Mouse (Mus musculus) heart, embryonic 10.5 days (tissue): ENCODE results near the gene Zfp239. TPM values are rescaled to one million over a fixed set of nuclear protein-coding genes. Genes with fewer than 3 reads are reported as not detected.
A peak's percentile ranks its signal among the peaks of the same experiment; 100 is the strongest.
"Not testable (repeated sequence)": the region's sequence is repeated elsewhere in the genome, so short reads cannot be mapped to it uniquely, and the experiment has no call there.

Source experiments
- DNase-seq: peaks from one replicate; pipeline ENCODE4 v3.0.0-alpha.2; 2017; ENCODE audit warnings: low spot score
- H3K27ac ChIP-seq: fragments of 300-500 bp; sonication (generic); 2 replicates; pipeline ENCODE4 v1.5.1; 2016; ENCODE audit warnings: mild to moderate bottlenecking
- H3K27me3 ChIP-seq: fragments of 300-500 bp; sonication (generic); 2 replicates; pipeline ENCODE4 v1.6.1; 2016; ENCODE audit warnings: mild to moderate bottlenecking; ENCODE audit not compliant: poor library complexity, insufficient read depth, severe bottlenecking
- H3K36me3 ChIP-seq: fragments of 300-500 bp; sonication (generic); 2 replicates; pipeline ENCODE4 v1.6.1; 2016; ENCODE audit warnings: mild to moderate bottlenecking, moderate library complexity
- H3K4me1 ChIP-seq: fragments of 300-500 bp; sonication (generic); 2 replicates; pipeline ENCODE4 v1.6.1; 2016; ENCODE audit warnings: mild to moderate bottlenecking
- H3K4me3 ChIP-seq: fragments of 300-500 bp; sonication (generic); 2 replicates; pipeline ENCODE4 v1.5.1; 2016; ENCODE audit warnings: mild to moderate bottlenecking, moderate library complexity
- H3K9me3 ChIP-seq: fragments of 300-500 bp; sonication (generic); 2 replicates; pipeline ENCODE4 v1.6.1; 2016; ENCODE audit warnings: mild to moderate bottlenecking, moderate library complexity
- WGBS: fragments of 180-500 bp; shearing (Covaris S2); methylation state at CpG from one replicate; pipeline ENCODE4 v1.1.7; 2016; 5-methylcytosine and 5-hydroxymethylcytosine counted together
- polyA plus RNA-seq: library from polyadenylated mRNA; unstranded; fragments of >200 nt; fragmentation: Nextera tagmentation; extraction: Ambion mirVana; gene quantifications from 2 replicates; pipeline ENCODE4 v1.2.1, GENCODE M21; 2016

The Zfp239 gene
- polyA plus RNA-seq, 1 experiment from 2014 or later, result 6.3 TPM

GRCm38 (mm10) chr6:117857990-117858389 lies 3.9 kb upstream of the Zfp239 start:
- Histone ChIP-seq H3K27ac (no peak overlapping the region), H3K4me3 (no peak overlapping the region), H3K9me3 (no peaks in the 10 kb centered on the region), H3K4me1 (peaks cover under 1% of the 10 kb centered on the region; the same call in 1 of the 2 replicates), H3K36me3 (no peaks in the 10 kb centered on the region), H3K27me3 (no peaks in the 10 kb centered on the region)
- WGBS, result 74% methylated on average over 1 of the region's 1 CpGs
- DNase-seq, result no peak

DNA sequence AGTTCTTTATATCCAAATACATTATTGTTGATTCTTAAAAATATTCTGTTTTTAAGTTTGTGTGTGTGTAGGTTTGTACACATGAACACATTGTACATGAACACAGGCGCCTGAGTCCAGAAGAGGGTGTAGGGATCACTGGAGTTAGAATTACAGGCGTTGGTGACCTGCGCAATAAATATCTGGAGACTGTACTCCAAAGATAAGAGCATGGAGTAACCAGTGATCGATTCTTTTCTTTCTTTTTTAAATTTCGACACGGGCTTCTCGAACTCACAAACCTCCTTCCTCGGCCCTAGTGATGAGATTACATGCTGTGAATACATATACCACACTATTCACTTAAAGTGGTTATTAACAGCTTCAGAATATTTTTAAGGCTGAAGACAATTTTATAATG lies 565 bp downstream of the Zfp239 start:
- WGBS, result 64% methylated on average over 8 of the region's 8 CpGs
- Histone ChIP-seq H3K4me3 (peak overlapping the region; percentile 83), H3K27ac (peak overlapping the region; percentile 88), H3K4me1 (peaks cover 6% of the 10 kb centered on the region; the same call in 1 of the 2 replicates), H3K9me3 (no peaks in the 10 kb centered on the region), H3K27me3 (no peaks in the 10 kb centered on the region), H3K36me3 (no peaks in the 10 kb centered on the region)
- DNase-seq, result no peak

DNA sequence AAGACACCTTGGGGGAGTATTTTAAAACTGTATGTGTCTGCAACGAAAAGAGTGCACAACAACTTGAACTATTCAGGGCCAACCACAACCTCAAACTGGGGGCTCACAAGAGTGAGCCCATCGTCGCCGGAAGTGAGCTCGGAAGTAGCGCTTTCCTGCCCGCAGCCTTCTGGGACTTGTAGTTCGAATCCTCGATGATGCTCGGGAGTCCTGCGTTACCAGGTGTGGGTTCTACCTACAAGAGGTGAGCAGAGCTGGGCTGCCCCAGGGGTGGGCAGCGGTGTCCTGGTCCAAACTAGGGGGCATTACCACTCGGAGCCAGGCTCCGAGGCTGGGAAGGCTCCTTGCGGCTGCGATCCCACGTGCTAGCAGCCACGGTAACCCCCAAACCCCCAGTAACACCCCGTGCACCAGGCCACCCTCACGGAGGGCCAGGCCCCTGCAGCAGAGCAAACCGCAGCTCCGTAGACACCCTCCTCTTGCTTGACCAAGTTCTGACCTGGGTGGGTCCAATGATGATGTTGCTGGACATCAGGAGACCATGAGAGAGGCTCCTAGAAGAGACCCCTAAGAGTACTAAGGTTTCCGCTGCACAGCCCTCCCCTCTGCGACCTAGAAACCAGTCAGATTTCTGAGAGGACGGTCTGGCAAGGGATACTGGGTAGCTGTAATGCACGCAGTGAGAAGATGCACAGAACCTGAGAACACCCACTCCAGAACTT lies 1.2 kb downstream of the Zfp239 start:
- Histone ChIP-seq H3K27ac (peak overlapping the region; percentile 88), H3K9me3 (no peaks in the 10 kb centered on the region), H3K27me3 (no peaks in the 10 kb centered on the region), H3K36me3 (no peaks in the 10 kb centered on the region), H3K4me1 (peaks cover 6% of the 10 kb centered on the region; the same call in 1 of the 2 replicates), H3K4me3 (peak overlapping the region; percentile 83)
- DNase-seq, result peak; percentile 91
- 3% methylated on average over 26 of the region's 26 CpGs for WGBS

DNA sequence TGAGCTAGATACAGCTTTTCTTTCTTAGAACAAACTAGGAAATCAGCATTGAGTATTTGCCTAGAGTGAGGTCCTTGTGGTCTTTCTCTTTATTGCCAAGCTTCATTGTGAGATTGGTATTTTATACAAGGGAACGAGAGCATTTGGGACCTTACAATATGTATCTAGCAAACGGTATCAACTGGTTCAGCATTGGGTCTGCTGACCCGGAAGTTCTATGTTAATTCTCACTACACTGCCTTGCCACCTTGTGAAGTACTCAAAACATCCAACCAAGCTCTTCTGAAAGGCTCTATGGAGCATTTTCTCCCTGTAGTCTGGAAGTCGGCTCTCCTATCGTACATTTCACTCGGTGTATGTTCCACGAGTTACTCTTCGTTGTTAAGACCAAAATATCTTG lies 1.9 kb downstream of the Zfp239 start:
- Histone ChIP-seq H3K4me3 (peak overlapping the region; percentile 83), H3K27ac (no peak overlapping the region)
- 91% methylated on average over 8 of the region's 8 CpGs for WGBS

DNA sequence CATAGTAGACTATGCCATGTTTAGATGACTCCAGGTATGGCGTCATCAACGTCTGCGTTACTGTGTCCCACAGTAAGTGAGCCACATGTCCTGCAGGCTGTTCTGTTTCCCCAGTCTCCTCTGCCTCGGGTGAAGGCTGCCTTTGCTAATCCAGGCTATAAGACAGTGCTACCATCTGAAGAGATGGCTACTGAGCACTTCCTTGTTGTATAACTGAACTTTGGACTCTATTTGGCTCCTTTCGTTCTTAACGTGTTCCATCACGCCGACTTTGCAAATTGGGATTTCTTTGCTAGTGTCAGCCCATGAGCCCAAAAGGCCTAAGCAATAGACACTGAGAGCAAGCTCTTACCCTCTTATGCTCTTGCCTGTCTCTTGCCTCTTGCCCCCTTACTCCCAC lies 6.3 kb downstream of the Zfp239 start:
- 81% methylated on average over 8 of the region's 8 CpGs for WGBS
- H3K27me3 ChIP-seq, result no peaks in the 10 kb centered on the region
- no peaks in the 10 kb centered on the region for H3K36me3 ChIP-seq
- H3K4me3 ChIP-seq, result no peak overlapping the region
- no peaks in the 10 kb centered on the region for H3K9me3 ChIP-seq
- peaks cover 3% of the 10 kb centered on the region; the same call in 1 of the 2 replicates for H3K4me1 ChIP-seq
- H3K27ac ChIP-seq, result no peak overlapping the region
- DNase-seq, result no peak

More for the DNA sequence above, 1.9 kb downstream of the Zfp239 start:
- Histone ChIP-seq H3K27me3 (no peaks in the 10 kb centered on the region), H3K4me1 (peaks cover 6% of the 10 kb centered on the region; the same call in 1 of the 2 replicates), H3K36me3 (no peaks in the 10 kb centered on the region), H3K9me3 (no peaks in the 10 kb centered on the region)
- no peak for DNase-seq

GRCm38 (mm10) chr6:117871034-117871433 lies 9.1 kb downstream of the Zfp239 start:
- DNase-seq, result no peak
- Histone ChIP-seq H3K27ac (no peak overlapping the region), H3K9me3 (no peaks in the 10 kb centered on the region), H3K36me3 (no peaks in the 10 kb centered on the region), H3K27me3 (no peaks in the 10 kb centered on the region), H3K4me1 (no peaks in the 10 kb centered on the region), H3K4me3 (no peak overlapping the region)
- WGBS, result 62% methylated on average over 14 of the region's 14 CpGs

- H3K4me1 ChIP-seq, H3K4me3 ChIP-seq, DNase-seq, H3K36me3 ChIP-seq, H3K27me3 ChIP-seq, H3K27ac ChIP-seq, H3K9me3 ChIP-seq: not testable (repeated sequence)
- WGBS, result 75% methylated on average over 7 of the region's 7 CpGs
Measured at GRCm38 (mm10) chr6:117873450-117873849, 11.6 kb downstream of the Zfp239 start.

DNA sequence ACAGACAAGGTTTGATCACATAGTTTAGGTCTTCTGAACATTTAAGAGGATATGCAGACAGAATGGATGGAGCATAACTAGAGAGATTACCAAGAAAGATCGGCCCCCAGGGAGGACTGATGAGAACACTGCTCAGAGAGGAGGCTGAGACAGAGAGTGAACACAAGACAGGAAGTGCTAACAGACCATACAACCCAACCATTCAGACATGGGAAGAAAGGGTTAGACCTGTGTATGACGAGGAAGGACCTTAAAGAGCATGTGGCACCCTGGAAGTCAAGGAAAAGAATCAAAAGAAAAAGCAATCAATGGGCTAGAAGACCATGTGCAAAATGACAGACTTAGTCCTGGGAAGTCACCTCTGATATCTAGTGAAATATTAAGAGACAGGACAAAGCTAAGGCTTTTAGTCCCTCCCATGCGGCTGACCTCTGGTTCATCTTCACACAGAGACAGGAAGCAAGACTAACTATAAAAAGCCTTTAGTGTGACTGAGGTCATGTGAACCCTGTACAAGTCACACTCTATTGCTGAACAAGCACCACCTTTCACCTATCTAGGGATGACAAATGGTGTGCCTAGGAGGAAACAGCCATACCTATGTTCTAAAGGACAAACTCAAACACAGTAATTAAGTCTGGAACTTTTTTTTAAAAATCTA lies 12.9 kb downstream of the Zfp239 start:
- Histone ChIP-seq H3K27me3 (no peaks in the 10 kb centered on the region), H3K27ac (no peak overlapping the region), H3K36me3 (no peaks in the 10 kb centered on the region), H3K9me3 (no peaks in the 10 kb centered on the region), H3K4me1 (no peaks in the 10 kb centered on the region), H3K4me3 (no peak overlapping the region)
- DNase-seq, result no peak
- WGBS, result 80% methylated on average over 3 of the region's 3 CpGs

GRCm38 (mm10) chr6:117878700-117879407 lies 17.0 kb downstream of the Zfp239 start:
- Histone ChIP-seq H3K36me3 (no peaks in the 10 kb centered on the region), H3K4me3 (peak overlapping the region; percentile 66), H3K4me1 (peaks cover 11% of the 10 kb centered on the region), H3K27me3 (no peaks in the 10 kb centered on the region), H3K9me3 (no peaks in the 10 kb centered on the region), H3K27ac (peak overlapping the region; percentile 99)
- WGBS, result 10% methylated on average over 26 of the region's 26 CpGs
- DNase-seq, result peak; percentile 96

- peak overlapping the region; percentile 66 for H3K4me3 ChIP-seq
- no peaks in the 10 kb centered on the region for H3K27me3 ChIP-seq
- H3K36me3 ChIP-seq, result no peaks in the 10 kb centered on the region
- WGBS, result under 1% methylated on average over 67 of the region's 67 CpGs
- peaks cover 11% of the 10 kb centered on the region for H3K4me1 ChIP-seq
- peak overlapping the region; percentile 99 for H3K27ac ChIP-seq
- DNase-seq, result peak; percentile 99
- H3K9me3 ChIP-seq, result no peaks in the 10 kb centered on the region
Measured at GRCm38 (mm10) chr6:117879408-117880115, 17.7 kb downstream of the Zfp239 start.

- no peak for DNase-seq
- peaks cover 11% of the 10 kb centered on the region for H3K4me1 ChIP-seq
- H3K36me3 ChIP-seq, result no peaks in the 10 kb centered on the region
- peak overlapping the region; percentile 99 for H3K27ac ChIP-seq
- WGBS, result 58% methylated on average over 3 of the region's 3 CpGs
- no peaks in the 10 kb centered on the region for H3K27me3 ChIP-seq
- H3K4me3 ChIP-seq, result peak overlapping the region; percentile 66
- H3K9me3 ChIP-seq, result no peaks in the 10 kb centered on the region
Measured at GRCm38 (mm10) chr6:117880394-117880838, 18.5 kb downstream of the Zfp239 start.

- no peak for DNase-seq
- Histone ChIP-seq H3K9me3 (no peaks in the 10 kb centered on the region), H3K27me3 (no peaks in the 10 kb centered on the region), H3K4me3 (no peak overlapping the region), H3K27ac (peak overlapping the region; percentile 99; the same call in 1 of the 2 replicates), H3K4me1 (peaks cover 11% of the 10 kb centered on the region), H3K36me3 (no peaks in the 10 kb centered on the region)
- WGBS, result 84% methylated on average over 7 of the region's 7 CpGs
Measured at GRCm38 (mm10) chr6:117881229-117881628, 19.3 kb downstream of the Zfp239 start.
